15 mouse cellular contexts compared by ENCODE assay signal in the genomic region with DNA sequence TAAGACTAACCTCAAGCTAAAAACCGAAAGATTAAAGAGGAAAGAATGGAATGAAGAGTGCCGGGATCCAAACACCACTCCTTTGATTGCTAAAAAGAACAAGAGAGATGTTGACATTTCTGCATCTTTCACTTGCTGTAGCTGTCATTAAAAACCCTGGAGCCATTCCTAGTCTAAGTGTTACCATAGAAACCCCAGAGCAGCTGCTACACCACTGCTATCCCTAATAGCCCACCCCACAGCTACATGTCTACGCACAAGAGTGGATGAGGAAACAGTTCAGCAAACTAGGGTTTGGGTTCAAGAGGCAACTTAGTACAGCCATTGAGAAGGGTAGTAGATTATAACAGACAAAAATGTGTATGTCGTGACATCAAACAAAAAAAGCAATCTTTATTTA. TPM values are rescaled to one million over a fixed set of nuclear protein-coding genes. Genes with fewer than 3 reads are reported as not detected.
DNase-seq lines count a peak whose midpoint lies in the region; ATAC-seq lines count a peak whose summit lies in the region.
"Had no signal": no experiment of that assay in that cellular context is flagged by ENCODE, and none has a peak within 500 bp of the region (broad histone marks: within the 10 kb centered on the region; RNA-seq: fewer than 3 reads in every experiment).

No protein-coding gene starts in this region.

- intact Hi-C loops in gastrocnemius, postnatal 36 days (cut with DNase I): no loop called here

- no peaks in the 10 kb centered on the region for H3K27me3 ChIP-seq in hindbrain, embryonic 15.5 days
- no peaks in the 10 kb centered on the region for H3K27me3 ChIP-seq in neural tube, embryonic 12.5 days (replicated peaks)
- H3K27me3 ChIP-seq: CH12.LX; heart, embryonic 12.5 days; lung, embryonic 15.5 days had no signal

- peak; percentile 46 for DNase-seq in embryo, embryonic 10 days (ENCODE audit: low spot score)
- no peak for DNase-seq in embryo, embryonic 9.5 days (ENCODE audit: extremely low spot score)
- DNase-seq in lung, postnatal 10 days: peak; percentile 15
- DNase-seq in lung, postnatal 14 days: no peak
- DNase-seq in gastrocnemius, postnatal 36 days: no peak
- DNase-seq in urinary bladder, adult 18-20 months (ENCODE audit: low spot score in 2 of 2): no peak
- DNase-seq: cerebellum, adult 11 months; kidney, adult 9 months; thymus, postnatal 14 days had no signal

- no peak overlapping the region for H3K4me2 ChIP-seq in hindbrain, embryonic 15.5 days
- H3K4me2 ChIP-seq in neural tube, embryonic 12.5 days (replicated peaks): no peak overlapping the region
- H3K4me2 ChIP-seq: heart, embryonic 12.5 days; liver, embryonic 11.5 days; lung, embryonic 15.5 days had no signal

- no peak overlapping the region for H3K9ac ChIP-seq in hindbrain, embryonic 15.5 days
- H3K9ac ChIP-seq in neural tube, embryonic 12.5 days: no peak overlapping the region
- H3K9ac ChIP-seq: heart, embryonic 12.5 days; lung, embryonic 15.5 days had no signal

- H3K4me3 ChIP-seq in hindbrain, embryonic 15.5 days: no peak overlapping the region
- no peak overlapping the region for H3K4me3 ChIP-seq in neural tube, embryonic 12.5 days
- H3K4me3 ChIP-seq: heart, embryonic 12.5 days; lung, embryonic 15.5 days had no signal

- peak; percentile 68; the same call in 1 of the 2 replicates for ATAC-seq in hindbrain, embryonic 15.5 days (ENCODE audit: low FRiP score, low read depth)
- ATAC-seq in neural tube, embryonic 12.5 days (ENCODE audit: low FRiP score, low read depth): peak; percentile 55

- 53% methylated on average over 4 of the region's 4 CpGs for WGBS in hindbrain, embryonic 15.5 days
- WGBS in neural tube, embryonic 12.5 days: 57% methylated on average over 4 of the region's 4 CpGs

- H3K4me1 ChIP-seq in hindbrain, embryonic 15.5 days (replicated peaks): peaks cover 48% of the 10 kb centered on the region
- peaks cover 28% of the 10 kb centered on the region for H3K4me1 ChIP-seq in neural tube, embryonic 12.5 days

- H3K27ac ChIP-seq in hindbrain, embryonic 15.5 days (replicated peaks): no peak overlapping the region
- H3K27ac ChIP-seq in neural tube, embryonic 12.5 days: no peak overlapping the region
- H3K27ac ChIP-seq: lung, embryonic 15.5 days had no signal

- no peaks in the 10 kb centered on the region for H3K9me3 ChIP-seq in hindbrain, embryonic 15.5 days
- H3K9me3 ChIP-seq in neural tube, embryonic 12.5 days: no peaks in the 10 kb centered on the region
- H3K9me3 ChIP-seq: heart, embryonic 12.5 days; lung, embryonic 15.5 days had no signal

- no peaks in the 10 kb centered on the region for H3K36me3 ChIP-seq in hindbrain, embryonic 15.5 days
- no peaks in the 10 kb centered on the region for H3K36me3 ChIP-seq in neural tube, embryonic 12.5 days
- H3K36me3 ChIP-seq: lung, embryonic 15.5 days had no signal

RNA-seq across cellular contexts. Expression of a gene that starts 8.1 kb away (rescaled TPM):
- 36.0 and 38.2 TPM in 2 replicates for polyA plus RNA-seq in hindbrain, embryonic 15.5 days (2015; fragmentation: Nextera tagmentation; extraction: Ambion mirVana)
- polyA plus RNA-seq in neural tube, embryonic 12.5 days (2016; fragmentation: Nextera tagmentation; extraction: Ambion mirVana): 53.2 and 55.4 TPM in 2 replicates
- total RNA-seq in gastrocnemius, postnatal 36 days (2021): 10 to 100 TPM; 29.9 to 34.9 TPM

Comparison
In these comparisons a context has a peak if more than half of its experiments do, and no peak if none do; other contexts are left out.
1. DNase-seq: peak in embryo, embryonic 10 days (single experiment) and lung, postnatal 10 days (single experiment); none in embryo, embryonic 9.5 days (single experiment), lung, postnatal 14 days (single experiment), gastrocnemius, postnatal 36 days (0 of 2) and urinary bladder, adult 18-20 months (0 of 2).